ENCODE assay signal across 8 mouse cellular contexts in genomic region chr10:44233351-44233750, GRCm38 (mm10). TPM values are rescaled to one million over a fixed set of nuclear protein-coding genes. Genes with fewer than 3 reads are reported as not detected.
DNase-seq lines count a peak whose midpoint lies in the region; ATAC-seq and TF ChIP-seq lines count a peak whose summit lies in the region.
"Not testable (repeated sequence)": the region's sequence is repeated elsewhere in the genome, so short reads cannot be mapped to it uniquely, and the experiment has no call there.

No protein-coding gene starts in this region.

- WGBS in heart, postnatal 0 days, result 4% methylated on average over 1 of the region's 1 CpGs
- WGBS in liver, embryonic 14.5 days (ENCODE audit: insufficient replicate concordance), result 0% methylated on average over 1 of the region's 1 CpGs

- H3K4me1 ChIP-seq in heart, postnatal 0 days (ENCODE audit: control insufficient read depth, insufficient read depth); liver, embryonic 14.5 days (replicated peaks; ENCODE audit: control insufficient read depth in 2 of 2, insufficient read depth in 2 of 2, low read length in 1 of 2): not testable (repeated sequence)

- peak; percentile 62 to 68 for DNase-seq in B cell, adult 2 months
- peak; percentile 33 to 81 for DNase-seq in adrenal gland, adult (ENCODE audit: inconsistent age in 2 of 2, low spot score in 1 of 2)
- peak; percentile 54 to 62 for DNase-seq in cerebellum, postnatal 10 days
- not testable (repeated sequence) for DNase-seq in heart, postnatal 0 days (ENCODE audit: low spot score); liver, embryonic 14.5 days (ENCODE audit: low read depth in 3 of 3, low spot score in 3 of 3)
- DNase-seq in kidney, postnatal 36 days, result peak; percentile 18 to 75
- DNase-seq in retina, embryonic 14.5 days (ENCODE audit: low spot score), result peak; percentile 41
- DNase-seq in thymus, postnatal 14 days, result peak; percentile 66

- not testable (repeated sequence) for H3K9ac ChIP-seq in heart, postnatal 0 days (replicated peaks; ENCODE audit: low read depth, low read length); liver, embryonic 14.5 days (replicated peaks)

- H3K9me3 ChIP-seq in heart, postnatal 0 days (replicated peaks; ENCODE audit: control insufficient read depth, low read length); liver, embryonic 14.5 days (ENCODE audit: control insufficient read depth, low read length): not testable (repeated sequence)

- 0 out of 2 replicates have a peak, but pooled peaks have one; percentile 20 for TF ChIP-seq CTCF in heart, postnatal 0 days (IDR thresholded peaks at IDR 0.05; ENCODE audit: low read depth)
- peak; percentile 55 for TF ChIP-seq CTCF in liver, embryonic 14.5 days (IDR thresholded peaks at IDR 0.05; ENCODE audit: low read depth)

- not testable (repeated sequence) for H3K27me3 ChIP-seq in heart, postnatal 0 days (ENCODE audit: control insufficient read depth, insufficient read depth, low read length); liver, embryonic 14.5 days (ENCODE audit: control insufficient read depth, insufficient read depth, low read length)

- not testable (repeated sequence) for H3K36me3 ChIP-seq in heart, postnatal 0 days (replicated peaks; ENCODE audit: control insufficient read depth, insufficient read depth, low read length); liver, embryonic 14.5 days (replicated peaks; ENCODE audit: control insufficient read depth, insufficient read depth, low read depth)

- H3K4me2 ChIP-seq in heart, postnatal 0 days (ENCODE audit: low read depth, low read length); liver, embryonic 14.5 days (ENCODE audit: low read depth): not testable (repeated sequence)

- not testable (repeated sequence) for TF ChIP-seq EP300 in heart, postnatal 0 days (IDR thresholded peaks at IDR 0.05; ENCODE audit: low read depth); liver, embryonic 14.5 days (IDR thresholded peaks at IDR 0.05; ENCODE audit: low read depth)

- not testable (repeated sequence) for H3K27ac ChIP-seq in heart, postnatal 0 days (ENCODE audit: low read depth); liver, embryonic 14.5 days

- ATAC-seq in heart, postnatal 0 days (ENCODE audit: insufficient read depth, low read depth); liver, embryonic 14.5 days (ENCODE audit: insufficient read depth): not testable (repeated sequence)

- not testable (repeated sequence) for H3K4me3 ChIP-seq in heart, postnatal 0 days (ENCODE audit: low read depth, low read length); liver, embryonic 14.5 days (ENCODE audit: insufficient read depth in 1 of 2, low read depth in 2 of 2, low read length in 2 of 2)

RNA-seq across cellular contexts. Expression of gene Atg5, which starts 34.8 kb away (rescaled TPM):
- total RNA-seq in heart, postnatal 0 days (2014; rRNA removed; ENCODE audit: low replicate concordance), result 18.0 and 20.0 TPM in 2 replicates
- 25.2 and 27.0 TPM in 2 replicates for polyA plus RNA-seq in heart, postnatal 0 days (2015; fragmentation: Nextera tagmentation; extraction: Ambion mirVana)
- polyA plus RNA-seq in liver, embryonic 14.5 days (2012; rRNA removed), result 5.6 and 7.5 TPM in 2 replicates
- 18.5 and 21.0 TPM in 2 replicates for polyA plus RNA-seq in liver, embryonic 14.5 days (2014; fragmentation: Nextera tagmentation; extraction: Ambion mirVana)
